Mouse (Mus musculus) ES-Bruce4 (cell line): ENCODE measurements at regions not wholly inside any gene's neighbourhood (a gene's known extent, or its start where the extent isn't known, plus 50 kb on each side); places are given as distances from the start of the nearest gene placed in this dataset.

Experiments
- CTCF ChIP-seq: IDR thresholded peaks from one replicate; pipeline ENCODE4 v1.8.1; 2011; ENCODE audit warnings: low read depth, low read length
- EP300 ChIP-seq: IDR thresholded peaks from 2 replicates; pipeline ENCODE4 v1.6.1; 2011; ENCODE audit warnings: low read depth, low read length; ENCODE audit not compliant: insufficient read depth

DNA sequence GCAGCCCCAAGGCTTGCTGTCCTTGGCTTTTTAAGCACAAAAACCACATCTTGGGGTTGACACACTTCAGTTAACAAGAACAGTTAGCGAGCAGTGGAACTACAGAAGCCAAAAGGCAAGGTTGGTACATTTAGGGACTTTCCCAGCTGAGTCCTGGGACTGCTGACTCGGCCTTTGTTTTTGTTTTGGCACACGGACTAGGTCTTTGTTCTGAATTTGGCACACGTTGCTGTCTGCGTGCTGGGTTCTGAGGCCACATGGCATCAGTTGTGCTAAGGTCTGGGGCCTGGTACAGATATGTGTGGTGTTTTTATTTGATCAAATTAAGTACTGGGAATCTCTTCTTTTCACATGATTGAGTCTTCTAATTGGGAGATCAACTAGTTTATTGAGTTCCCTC lies 124.1 kb upstream of the Gm6793 start:
- TF ChIP-seq CTCF (no peak), EP300 (no peak)
